Mouse (Mus musculus): ENCODE measurements around the gene Cp. TPM values are rescaled to one million over a fixed set of nuclear protein-coding genes. Genes with fewer than 3 reads are reported as not detected.
A peak's percentile ranks its signal among the peaks of the same experiment; 100 is the strongest.
"Not testable (repeated sequence)": the region's sequence is repeated elsewhere in the genome, so short reads cannot be mapped to it uniquely, and the experiment has no call there.

Cp gene
- total RNA-seq, 2 experiments from 2014 or later, result 40.1 to 62.7 TPM

- no peak for DNase-seq
Observed at GRCm38 (mm10) chr3:20005611-20006010, 48.8 kb downstream of the Cp start.

- DNase-seq, result no peak
Observed at GRCm38 (mm10) chr3:20007275-20007674, 50.4 kb downstream of the Cp start.

GRCm38 (mm10) chr3:20007759-20008158 is 50.9 kb downstream of the Cp start:
- no peak for DNase-seq

- DNase-seq, result no peak
Observed at GRCm38 (mm10) chr3:20010464-20010863, 53.6 kb downstream of the Cp start.

GRCm38 (mm10) chr3:20010905-20011304 is 54.1 kb downstream of the Cp start:
- DNase-seq, result not testable (repeated sequence)

GRCm38 (mm10) chr3:20014454-20014853 is 57.6 kb downstream of the Cp start:
- peak in 1 of 2 experiments; percentile 26 for DNase-seq

- DNase-seq, result no peak
Observed at GRCm38 (mm10) chr3:20018076-20018475, 61.2 kb downstream of the Cp start.

GRCm38 (mm10) chr3:20023832-20024231 is 67.0 kb downstream of the Cp start:
- no peak for DNase-seq

- DNase-seq, result no peak
Observed at GRCm38 (mm10) chr3:20026481-20026880, 69.6 kb downstream of the Cp start.

GRCm38 (mm10) chr3:20026996-20027689 is 70.3 kb downstream of the Cp start:
- DNase-seq, result no peak

DNA sequence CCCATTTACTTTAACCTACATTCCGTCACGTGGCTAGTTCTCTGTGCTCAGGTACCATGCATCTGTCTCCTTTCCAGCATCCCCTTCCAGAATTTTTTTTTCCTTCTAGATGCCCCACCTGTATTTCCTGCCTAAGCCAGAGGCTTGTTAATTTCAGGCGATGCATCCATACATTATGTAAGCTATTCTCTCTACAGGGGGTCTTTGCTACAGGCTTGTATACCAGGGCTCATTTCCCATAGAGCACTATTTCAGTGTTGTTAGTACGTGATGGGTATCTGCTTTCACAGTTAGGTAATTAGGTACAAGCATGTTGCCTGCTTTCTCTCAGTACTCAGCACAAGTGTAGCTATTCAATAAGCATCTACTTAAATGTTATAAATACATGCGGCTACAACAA is 70.9 kb downstream of the Cp start:
- DNase-seq, result no peak

GRCm38 (mm10) chr3:20028640-20029039 is 71.8 kb downstream of the Cp start:
- no peak for DNase-seq

- DNase-seq, result no peak
Observed at GRCm38 (mm10) chr3:20030807-20031206, 74.0 kb downstream of the Cp start.

GRCm38 (mm10) chr3:20033761-20034718 is 77.2 kb downstream of the Cp start:
- DNase-seq, result no peak

- peak; percentile 91 to 94 for DNase-seq
Observed at GRCm38 (mm10) chr3:20034719-20035404, 78.0 kb downstream of the Cp start, which contains the start of gene Hps3. Gene Hps3, minus strand, starts transcription at chr3:20035315.

GRCm38 (mm10) chr3:20036069-20036468 is 79.2 kb downstream of the Cp start:
- no peak for DNase-seq

DNA sequence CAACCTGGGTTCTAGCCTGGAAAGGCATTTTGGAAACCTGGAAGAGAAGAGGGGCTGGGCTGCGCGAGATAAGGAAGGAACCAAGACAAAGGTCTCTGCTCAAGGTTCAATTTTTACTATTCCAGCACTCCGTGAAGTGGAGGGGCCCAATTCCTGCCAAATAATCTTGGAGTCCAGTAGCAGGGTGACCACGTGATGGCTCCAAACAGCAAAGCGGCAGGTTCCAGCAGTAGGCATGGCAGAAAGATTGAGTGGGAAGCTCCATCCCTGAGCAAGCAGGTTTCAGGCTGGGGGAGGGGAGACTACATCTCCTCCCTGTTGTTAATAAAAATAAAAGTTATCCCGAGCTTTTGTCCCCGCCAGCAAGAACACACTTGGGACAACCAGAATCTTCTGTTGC is 84.6 kb downstream of the Cp start:
- DNase-seq, result not testable (repeated sequence)

DNA sequence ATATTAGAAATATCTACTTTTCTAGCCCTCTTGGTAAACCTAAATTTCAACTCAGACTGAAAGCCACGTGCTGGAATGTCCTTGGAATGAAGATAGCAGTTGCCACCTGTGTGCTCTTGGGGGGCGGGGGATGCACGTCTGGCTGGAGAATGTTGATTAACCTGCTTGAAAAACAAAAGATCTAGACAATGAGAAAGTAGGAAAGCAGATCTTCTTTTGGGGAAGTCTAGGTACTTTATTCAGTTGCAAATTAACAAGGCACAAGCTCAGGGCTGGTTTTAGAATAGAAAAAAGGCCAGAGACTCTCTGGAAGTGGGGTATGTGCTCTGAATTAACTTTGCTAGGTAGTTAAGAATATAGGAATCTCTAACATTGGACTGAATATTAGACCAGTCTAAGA is 87.9 kb downstream of the Cp start:
- not testable (repeated sequence) for DNase-seq

- peak; percentile 91 to 94 for DNase-seq
Observed at GRCm38 (mm10) chr3:20057306-20058196, 100.7 kb downstream of the Cp start, which contains the start of gene Hltf. Gene Hltf, plus strand, starts transcription at chr3:20057811.

GRCm38 (mm10) chr3:20058197-20058541 is 101.3 kb downstream of the Cp start:
- no peak for DNase-seq

Measured in adrenal gland, postnatal 36 days (tissue).